Mouse (Mus musculus): ENCODE results near the gene Inpp5b.

- no peak for TF ChIP-seq CTCF (IDR thresholded peaks at IDR 0.05; ENCODE audit: control insufficient read depth, insufficient read depth, low read length)
- TF ChIP-seq POLR2A (IDR thresholded peaks at IDR 0.05; ENCODE audit: borderline replicate concordance, control insufficient read depth, low read depth, low read length), result no peak
Measured at GRCm38 (mm10) chr4:124796141-124796540, 54.5 kb downstream of the Inpp5b start.

Measured in bone marrow, adult 2 months (tissue).